Mouse (Mus musculus): Measurements from ENCODE around the gene Aldh3b3. TPM values are rescaled to one million over a fixed set of nuclear protein-coding genes. Genes with fewer than 3 reads are reported as not detected.
A peak's percentile ranks its signal among the peaks of the same experiment; 100 is the strongest.
"Not testable (repeated sequence)": the region's sequence is repeated elsewhere in the genome, so short reads cannot be mapped to it uniquely, and the experiment has no call there.

Gene Aldh3b3
- polyA plus RNA-seq, 1 experiment from 2014 or later, result 0.07 TPM

DNA sequence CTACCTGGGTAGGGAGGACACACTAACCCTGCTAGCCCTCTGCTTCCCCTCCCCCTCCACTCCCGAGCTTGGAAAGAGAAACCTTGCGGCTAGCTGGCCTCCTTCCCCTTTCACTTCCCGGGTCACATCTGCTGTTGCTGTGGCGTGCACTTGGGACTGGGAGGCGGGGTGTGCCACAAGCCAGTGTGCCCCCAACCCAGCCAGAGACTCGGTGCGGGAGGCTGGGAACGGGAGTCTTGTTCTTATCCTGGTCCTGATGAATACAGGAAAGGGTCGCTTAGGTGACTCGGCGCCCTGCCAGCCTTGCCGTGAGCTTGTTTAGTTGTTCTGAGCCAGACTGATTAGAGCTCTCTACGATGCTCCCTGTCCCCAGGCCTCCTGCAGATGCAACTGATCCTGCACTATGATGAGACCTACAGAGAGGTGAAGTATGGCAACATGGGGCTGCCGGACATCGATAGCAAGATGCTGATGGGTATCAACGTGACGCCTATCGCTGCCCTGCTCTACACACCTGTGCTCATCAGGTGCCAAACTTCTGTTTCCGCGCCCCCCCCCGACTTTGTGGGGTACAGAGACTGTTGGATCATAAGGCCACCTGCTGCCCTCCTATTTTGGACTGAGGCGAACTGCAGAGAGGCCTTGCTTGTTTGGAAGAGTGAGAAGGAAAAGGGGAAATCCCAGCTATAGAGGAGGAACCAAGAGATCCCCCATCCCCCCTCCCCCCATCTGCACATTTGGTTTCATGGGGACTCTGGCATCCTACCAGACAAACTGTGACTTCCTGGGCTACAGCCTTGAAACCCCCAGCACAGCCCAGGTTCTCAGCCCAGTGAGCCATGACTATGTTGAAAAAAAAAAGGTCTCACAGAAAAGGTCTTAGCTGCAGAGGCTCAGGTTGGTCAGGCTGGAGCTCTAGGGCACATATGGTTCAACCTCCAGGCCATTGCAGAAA is 22.3 kb upstream of the Aldh3b3 start:
- DNase-seq (ENCODE audit: low spot score), result peak; percentile 46

DNA sequence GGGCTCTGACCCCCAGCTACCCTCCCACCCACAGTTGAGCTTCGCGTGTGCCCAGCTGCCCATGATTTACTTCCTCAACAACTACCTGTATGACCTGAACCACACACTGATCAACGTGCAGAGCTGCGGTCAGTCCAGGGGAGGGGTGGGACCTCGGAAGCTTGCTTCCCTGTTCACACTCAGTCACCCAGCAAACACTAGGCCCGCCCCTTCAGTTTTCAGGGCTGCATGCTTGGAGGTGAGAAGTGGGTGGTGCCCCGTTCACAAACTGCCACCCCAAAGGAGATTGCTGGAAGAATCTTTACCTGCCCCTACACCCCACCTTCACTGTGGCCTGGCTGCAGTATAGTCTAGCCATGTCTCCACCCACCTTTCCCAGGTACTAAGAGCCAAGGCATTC is 16.1 kb upstream of the Aldh3b3 start:
- no peak for DNase-seq (ENCODE audit: low spot score)

DNA sequence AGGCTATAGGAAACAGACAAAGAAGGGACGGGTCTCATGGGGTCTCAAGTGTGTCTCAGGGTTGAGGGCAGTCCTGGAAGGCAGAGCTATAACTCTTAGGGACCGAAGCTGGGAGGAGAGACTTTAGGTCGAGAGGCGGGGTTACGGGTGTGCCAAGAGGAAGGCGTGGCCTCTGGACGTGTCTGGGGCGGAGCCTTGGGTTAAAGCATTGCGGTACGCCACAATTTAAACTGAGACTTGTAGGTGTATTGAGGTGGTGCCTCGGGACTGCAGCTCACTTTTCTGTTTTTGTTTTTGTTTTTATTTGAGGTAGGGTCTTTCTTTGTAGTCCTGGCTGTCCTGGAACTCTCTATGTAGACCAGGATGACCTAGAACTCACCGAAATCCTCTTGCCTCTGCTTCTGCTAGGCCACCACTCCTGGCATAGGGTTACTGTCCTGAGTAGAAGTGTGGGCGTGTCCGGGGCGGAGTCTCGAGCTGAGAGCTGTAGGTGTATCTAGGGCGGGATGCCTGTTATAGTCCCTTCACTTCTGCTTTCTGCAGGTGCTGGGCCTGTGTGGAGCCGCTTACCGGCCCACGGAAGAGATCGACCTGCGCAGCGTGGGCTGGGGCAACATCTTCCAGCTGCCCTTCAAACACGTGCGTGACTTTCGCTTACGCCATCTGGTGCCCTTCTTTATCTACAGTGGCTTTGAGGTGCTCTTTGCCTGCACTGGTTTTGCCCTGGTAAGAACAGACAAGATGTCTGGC is 15.3 kb upstream of the Aldh3b3 start:
- DNase-seq (ENCODE audit: low spot score), result peak; percentile 70

DNA sequence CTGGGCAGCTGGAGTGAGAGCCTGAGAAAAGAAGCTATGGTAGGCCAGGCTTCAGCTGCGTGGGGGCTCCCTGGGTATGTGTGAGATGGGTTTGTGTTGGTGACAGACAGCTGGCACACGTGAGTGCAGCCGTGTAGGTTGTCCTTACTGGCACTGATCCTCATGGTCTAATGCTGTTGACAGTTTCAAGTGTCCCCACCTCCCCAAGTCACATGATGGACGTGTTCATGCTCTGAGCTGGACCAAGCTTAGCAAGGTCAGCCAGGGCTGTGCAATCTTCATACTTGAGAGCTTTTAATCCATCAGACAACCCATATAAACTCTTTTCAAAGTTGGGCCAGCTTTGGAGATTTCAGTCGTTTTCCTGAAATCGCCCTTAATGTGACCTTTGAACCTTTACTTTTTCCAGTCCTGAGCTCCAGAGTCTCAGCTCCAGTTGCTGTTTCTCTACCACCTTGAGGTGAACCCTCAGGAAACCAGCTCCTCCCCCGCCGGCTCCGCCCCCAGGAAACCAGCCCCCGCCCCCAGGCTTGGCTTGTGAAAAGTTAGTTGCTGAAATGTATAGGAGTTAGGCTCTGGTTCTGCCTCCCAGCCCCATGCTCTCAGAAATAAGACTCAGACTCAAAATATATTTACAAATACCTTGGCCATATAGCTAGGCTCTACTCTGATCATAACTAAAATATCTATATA is 12.4 kb upstream of the Aldh3b3 start:
- peak; percentile 61 for DNase-seq (ENCODE audit: low spot score)

DNA sequence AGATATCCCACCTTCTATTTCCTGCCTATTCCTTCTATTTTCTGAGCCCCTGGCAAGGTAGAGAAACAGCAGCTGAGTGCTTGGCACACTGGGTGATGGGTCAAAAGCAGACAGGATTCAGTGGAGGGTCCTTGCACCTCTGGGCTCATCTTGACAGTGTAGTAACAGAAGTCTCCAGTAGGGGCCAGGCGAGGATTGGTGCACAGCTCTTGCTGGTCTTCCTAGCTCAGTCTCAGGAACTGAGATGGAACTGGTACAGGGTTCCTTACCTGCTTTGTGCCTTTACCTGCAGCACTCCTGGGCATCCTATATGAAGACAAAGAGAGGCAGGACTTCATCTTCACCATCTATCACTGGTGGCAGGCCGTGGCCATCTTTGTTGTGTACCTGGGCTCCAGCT is 11.7 kb upstream of the Aldh3b3 start:
- DNase-seq (ENCODE audit: low spot score), result peak; percentile 72

DNA sequence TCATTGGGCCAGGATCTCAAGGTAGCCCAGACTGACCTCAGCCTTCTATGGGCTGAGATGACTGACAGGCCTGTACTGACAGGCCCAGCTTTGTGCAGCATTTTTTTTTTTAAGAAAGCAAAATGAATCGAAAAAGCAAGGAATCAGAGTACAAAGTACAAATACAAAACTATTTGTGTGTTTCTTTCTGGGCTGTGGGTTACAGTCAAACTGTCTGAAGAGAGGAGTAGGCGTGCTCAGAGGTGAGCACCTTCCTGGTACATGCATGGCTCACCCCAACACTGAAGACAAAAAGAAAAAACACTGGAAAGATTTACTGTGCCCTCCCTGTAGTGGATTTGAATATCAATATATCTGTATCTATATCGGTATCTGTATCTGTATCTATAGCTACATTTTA is 10.6 kb upstream of the Aldh3b3 start:
- DNase-seq (ENCODE audit: low spot score), result no peak

DNA sequence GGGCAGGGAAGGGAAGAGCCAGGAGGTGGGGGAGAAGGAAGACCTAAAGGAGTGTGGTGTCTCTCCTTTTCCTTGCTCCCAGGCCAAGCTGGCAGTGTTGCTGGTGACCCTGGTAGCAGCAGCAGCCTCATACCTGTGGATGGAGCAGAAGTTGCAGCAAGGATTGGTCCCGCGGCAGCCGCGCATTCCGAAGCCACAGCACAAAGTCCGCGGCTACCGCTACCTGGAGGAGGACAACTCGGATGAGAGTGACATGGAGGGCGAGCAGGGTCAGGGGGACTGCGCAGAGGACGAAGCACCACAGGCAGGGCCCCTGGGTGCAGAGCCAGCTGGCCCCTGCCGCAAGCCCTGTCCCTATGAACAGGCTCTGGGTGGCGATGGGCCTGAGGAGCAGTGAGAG is 9.9 kb upstream of the Aldh3b3 start:
- no peak for DNase-seq (ENCODE audit: low spot score)

DNA sequence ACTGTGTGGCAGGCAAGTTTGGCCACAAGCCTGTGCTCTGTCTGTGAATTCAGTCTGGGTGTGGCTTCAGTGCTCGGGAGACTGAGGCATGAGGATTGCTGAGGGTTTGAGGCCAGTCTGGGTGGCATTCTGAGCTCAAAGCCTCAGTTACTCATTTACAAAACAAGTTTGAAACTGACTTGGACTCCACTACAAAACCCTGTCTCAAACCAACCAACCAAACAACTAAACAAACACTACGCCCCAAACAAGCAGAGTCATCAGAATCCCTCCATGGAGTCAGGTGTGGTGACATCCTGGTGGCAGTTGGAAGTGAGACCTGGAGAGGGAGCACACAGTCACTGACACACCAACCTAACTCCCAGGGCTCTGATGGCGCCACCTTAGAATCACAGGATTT is 8.1 kb upstream of the Aldh3b3 start:
- DNase-seq (ENCODE audit: low spot score), result no peak

DNA sequence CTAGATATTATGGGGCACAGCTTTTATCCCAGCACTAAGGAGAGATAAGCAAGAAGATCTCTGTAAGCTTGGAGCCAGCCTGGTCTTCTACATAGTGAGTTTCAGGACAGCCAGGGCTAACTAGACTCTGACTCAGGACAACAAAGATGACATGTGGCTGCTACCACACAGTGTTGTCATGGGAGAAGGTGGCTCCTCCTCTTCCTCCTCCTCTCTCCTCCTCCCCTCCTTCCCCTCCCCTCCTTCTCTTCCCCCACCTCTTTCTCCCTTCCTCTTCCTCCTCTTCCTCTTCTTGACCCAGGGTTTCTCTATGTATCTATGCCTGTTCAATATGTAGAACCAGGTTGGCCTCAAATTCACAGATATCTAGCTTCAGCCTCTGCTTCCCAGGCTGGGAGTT is 7.0 kb upstream of the Aldh3b3 start:
- DNase-seq (ENCODE audit: low spot score), result no peak

DNA sequence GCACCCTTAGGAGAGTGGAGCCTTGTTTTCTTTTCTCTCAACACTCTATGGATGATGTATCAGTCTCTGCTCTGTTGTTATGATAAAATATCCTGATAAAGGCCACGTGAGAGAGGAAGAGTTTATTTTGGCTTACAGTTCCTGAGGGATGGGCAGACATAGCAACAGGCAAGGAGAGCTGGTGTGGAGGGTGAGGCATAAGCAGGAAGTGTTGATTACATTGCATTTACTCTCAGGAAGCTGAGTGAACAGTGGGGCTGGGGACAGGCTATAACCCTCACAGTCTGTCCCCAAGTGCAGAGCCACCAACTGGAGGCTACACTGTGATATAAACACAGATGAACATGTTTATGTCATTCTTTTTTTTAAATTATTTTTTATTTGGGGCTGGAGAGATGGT is 6.3 kb upstream of the Aldh3b3 start:
- DNase-seq (ENCODE audit: low spot score), result no peak

DNA sequence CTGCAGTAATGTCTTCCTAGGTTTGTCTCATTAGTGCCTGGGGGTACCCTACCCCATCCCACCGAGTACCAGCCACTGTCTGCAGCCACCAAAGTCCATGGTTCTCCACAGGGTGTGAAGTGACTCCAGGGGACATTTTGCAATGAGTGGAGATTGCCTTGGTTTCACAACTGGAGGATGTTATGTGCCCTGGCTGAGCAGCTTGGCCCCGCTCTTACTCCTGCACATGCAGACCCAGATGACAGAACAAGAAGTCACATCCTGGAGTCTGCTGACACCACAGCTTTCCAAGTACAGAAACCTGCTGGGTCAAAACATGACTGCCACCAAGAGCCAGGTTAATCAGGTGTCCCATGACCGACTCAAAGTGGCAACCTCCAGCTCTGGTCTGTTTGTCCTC is 3.4 kb upstream of the Aldh3b3 start:
- DNase-seq (ENCODE audit: low spot score), result no peak

DNA sequence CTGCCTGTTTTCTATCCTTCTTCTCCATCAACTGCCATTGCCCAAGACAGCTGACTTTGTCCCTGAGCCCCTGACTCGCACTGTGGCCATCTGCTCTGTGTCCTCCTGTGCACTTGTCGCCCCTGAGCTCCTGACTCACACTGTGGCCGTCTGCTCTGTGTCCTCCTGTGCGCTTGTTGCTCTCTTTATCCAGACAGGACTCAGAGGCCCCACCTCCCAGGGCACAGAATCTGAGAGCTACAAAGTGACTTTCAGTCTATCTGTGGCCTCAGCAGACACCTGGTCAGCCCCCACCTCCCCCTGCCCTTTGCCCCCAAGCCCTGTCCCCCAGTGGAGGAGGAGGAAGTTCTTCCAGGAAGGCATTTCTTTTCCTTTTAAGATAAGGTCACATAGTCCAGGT is 2.6 kb upstream of the Aldh3b3 start:
- no peak for DNase-seq (ENCODE audit: low spot score)

DNA sequence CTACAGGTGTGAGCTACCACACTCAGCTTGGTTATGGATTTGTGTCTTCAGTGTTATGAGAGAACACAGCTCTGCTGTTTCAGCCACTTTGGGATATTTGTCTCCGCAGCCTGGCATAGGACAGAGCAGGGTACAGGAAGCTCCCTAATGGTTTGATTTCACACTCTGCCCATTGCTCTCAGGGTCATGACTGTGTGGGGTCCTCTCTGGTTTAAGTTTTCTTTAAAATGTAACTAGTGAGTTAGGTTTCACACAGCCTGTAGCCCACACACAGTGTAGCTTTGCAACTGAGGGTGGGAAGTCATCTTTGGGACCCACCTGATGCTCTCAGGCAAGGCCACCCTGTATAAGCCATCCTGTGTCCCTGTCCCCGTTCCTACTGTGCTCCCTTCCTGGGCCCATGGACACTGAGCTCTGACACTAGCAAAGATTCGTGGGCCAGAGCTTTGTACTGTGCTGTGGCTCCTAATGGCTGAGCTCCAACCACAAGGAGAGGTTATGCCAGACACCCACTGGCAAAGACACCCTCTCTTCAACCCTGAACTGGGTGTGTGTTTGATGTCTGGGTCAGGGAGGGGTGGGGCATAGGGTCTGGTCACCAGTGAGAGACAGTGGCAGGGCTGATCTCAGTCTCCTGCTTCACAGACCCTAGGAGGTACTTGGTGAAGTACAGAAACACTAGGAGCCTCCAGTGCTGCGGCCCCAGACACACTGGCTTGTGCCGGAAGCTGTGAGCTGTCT is 979 bp upstream of the Aldh3b3 start:
- DNase-seq (ENCODE audit: low spot score), result not testable (repeated sequence)

DNA sequence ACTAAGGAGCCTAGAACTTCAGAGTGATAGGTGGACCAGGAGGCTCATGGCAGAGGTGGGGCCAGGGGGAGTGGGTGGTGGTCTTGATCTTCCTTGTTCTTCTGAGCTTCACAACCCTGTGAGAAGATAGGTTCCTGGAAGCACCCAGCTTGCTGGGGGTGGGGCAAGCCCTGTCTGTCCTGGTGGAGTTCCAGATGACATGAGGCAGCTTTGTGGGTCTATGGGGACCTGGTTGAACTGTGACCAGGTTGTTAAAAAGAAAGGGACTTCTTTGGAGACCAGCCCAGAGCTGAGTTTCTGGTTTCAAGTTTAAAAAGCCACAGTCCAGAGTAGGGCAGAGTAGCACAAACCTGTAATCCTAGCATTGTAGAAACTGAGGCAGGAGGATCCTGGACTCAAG is 585 bp downstream of the Aldh3b3 start:
- no peak for DNase-seq (ENCODE audit: low spot score)

DNA sequence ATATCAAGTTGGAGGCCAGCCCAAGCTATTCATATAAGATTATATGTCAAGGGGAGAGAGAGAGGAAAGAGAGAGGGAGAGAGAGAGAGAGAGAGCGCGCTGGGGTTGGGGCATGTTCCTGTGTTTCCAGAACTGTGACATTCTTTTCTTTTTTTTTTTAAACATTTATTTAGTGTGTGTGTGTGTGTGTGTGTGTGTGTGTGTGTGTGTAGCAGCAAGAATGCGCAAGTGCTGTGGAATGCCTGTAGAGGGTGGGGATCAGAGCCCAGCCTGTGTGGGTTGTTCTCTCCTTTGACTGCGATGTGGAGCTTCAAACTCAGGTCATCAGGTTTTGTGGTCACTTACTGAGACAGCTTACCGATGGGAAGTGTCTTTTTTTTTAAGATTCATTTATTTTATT is 1.8 kb downstream of the Aldh3b3 start:
- DNase-seq (ENCODE audit: low spot score), result no peak

DNA sequence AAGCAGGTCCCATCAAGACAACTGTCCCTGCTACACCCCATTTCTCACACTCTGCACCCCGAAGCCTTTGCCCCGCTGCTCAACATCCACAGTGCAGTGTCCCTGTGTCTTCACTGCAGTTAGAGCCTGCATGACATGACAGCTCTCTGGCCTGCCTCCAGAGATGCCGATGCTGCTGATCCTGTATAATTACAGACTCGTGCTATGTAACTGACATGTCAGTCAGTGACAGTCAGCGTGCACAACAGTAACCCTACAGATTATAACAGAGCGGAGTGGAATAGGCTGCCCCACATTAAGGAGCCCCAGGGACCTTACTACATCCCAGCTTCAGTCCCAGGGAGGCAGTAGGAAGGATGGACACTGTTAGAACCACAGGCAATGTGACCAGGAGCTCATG is 3.4 kb downstream of the Aldh3b3 start:
- not testable (repeated sequence) for DNase-seq (ENCODE audit: low spot score)

DNA sequence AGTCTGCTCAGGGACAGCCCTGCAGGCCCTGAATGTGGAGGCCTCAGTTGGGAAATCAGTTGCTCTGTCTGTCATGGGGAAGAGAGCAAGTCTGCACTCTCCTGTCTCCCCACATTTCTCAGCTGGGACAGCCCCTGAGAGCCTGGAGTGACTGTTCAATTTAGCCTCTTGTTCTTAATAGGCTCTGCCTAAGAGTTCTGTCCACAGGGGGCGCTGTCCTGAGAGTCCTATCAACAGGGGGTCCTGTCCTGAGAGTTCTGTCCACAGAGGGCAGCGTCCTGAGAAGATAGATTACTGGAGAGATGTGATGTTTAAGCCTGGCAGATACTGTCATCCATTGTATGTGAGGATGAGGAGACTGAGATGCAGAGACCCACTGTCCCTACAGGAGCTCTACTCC is 4.0 kb downstream of the Aldh3b3 start:
- DNase-seq (ENCODE audit: low spot score), result no peak

DNA sequence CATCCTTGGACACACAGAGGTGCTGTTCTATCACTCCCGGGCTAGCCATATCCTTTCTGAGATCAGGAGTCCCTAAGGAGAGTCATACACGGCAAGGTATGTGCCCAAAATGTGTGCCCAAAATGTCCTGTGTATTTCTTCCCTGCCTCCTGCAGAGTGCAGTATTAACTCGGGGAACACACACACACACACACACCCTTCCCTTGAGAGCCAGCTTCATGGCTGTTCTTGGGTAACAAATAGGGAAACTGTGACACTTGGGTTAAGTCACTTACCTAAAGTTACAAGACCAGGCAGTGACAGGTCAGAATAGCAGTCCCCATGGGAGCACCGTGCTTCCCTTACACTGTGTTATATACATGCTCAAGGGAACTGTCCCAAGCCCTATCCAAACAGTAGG is 5.6 kb downstream of the Aldh3b3 start:
- DNase-seq (ENCODE audit: low spot score), result no peak

DNA sequence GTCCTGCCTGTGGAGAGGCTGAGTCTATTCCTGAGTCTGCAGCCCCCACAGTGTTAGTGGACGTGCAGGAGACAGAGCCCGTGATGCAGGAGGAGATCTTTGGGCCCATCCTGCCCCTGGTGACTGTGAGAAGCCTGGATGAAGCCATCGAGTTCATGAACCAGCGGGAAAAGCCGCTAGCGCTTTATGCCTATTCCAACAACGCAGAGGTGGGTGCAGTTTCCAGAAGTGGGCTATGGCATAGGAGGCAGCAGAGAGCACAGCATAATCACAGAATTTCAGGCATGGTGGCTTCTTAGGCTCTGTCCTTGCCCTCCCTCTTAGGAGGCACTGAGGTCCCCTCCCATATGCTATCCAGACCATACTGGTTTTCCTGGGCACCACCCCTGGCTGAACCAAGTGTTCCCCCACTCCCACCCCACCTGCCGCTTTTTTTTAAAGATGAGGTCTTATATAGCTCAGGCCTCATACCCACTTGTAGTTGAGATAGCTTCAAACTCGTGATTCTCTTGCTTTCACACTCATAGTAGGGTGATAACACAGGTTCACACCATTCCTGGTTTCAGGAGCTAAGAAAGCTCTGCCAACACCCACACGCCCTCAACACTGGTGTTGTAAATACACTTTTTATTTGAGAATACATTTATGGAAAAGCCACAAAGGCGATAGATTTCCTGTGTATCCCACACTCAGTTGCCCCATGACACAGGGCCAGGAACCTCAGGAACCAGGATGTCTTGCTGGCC is 8.1 kb downstream of the Aldh3b3 start:
- no peak for DNase-seq (ENCODE audit: low spot score)

DNA sequence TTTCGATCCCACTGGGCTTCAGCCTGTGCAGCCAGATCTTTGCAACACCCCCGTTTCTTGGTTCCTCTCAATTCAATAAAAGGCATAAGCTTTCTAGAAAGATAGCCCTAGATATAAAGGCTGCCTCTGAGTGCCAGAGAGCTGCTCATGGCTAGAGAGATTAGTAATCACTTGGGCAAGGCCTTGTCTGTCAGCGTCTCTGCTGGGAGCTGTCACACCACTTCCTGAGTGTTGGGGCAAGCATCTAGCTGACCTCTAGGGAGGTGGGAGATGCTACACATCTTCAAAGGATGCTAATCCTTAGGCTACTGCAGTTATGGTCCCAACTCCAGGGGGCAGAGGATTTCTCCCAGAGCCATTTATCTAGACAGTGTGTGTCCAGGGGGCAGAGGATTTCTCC is 8.8 kb downstream of the Aldh3b3 start:
- no peak for DNase-seq (ENCODE audit: low spot score)

DNA sequence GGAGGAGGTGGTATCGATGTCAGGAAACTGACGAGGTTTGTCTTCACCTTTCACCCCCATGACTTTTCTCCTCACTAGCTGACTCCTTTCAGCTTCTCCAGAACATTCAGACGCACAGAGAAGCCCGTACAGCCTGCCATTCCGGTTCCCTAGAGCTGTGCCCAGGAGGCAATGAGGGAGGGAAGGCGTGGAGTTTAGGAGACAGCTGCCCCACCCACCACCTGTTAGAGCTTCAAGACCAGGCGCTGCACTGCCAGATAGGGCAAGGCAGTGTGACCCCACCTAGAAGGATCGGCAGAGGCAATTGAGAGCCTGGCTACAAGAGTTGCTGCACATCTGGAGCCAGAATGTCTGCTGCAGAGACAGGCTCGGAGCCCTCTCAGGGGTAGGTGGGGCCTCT is 13.8 kb downstream of the Aldh3b3 start, which contains the start of gene Aldh3b2:
Gene Aldh3b2, plus strand, starts transcription at position 100 of the 400 bp plus-strand sequence.
- DNase-seq (ENCODE audit: low spot score), result no peak
